Mouse (Mus musculus) forebrain, postnatal 0 days (tissue): Measurements from ENCODE around the gene Pla2g12a. TPM values are rescaled to one million over a fixed set of nuclear protein-coding genes. Genes with fewer than 3 reads are reported as not detected.
A peak's percentile ranks its signal among the peaks of the same experiment; 100 is the strongest.

Experiments used
- ATAC-seq: fragments of 200-750 bp; cut with Nextera tagmentation; 2 replicates; pipeline ENCODE4 v1.8.0; 2017; ENCODE audit warnings: mild to moderate bottlenecking, moderate library complexity
- DNase-seq: peaks from one replicate; pipeline ENCODE4 v3.0.0-alpha.2; 2015
- H3K27ac ChIP-seq: fragments of 300-500 bp; sonication (generic); 2 replicates; pipeline ENCODE4 v1.5.1; 2014; ENCODE audit warnings: low read depth, mild to moderate bottlenecking, antibody characterized with exemption, low read length, moderate library complexity, mixed read lengths
- H3K27me3 ChIP-seq: fragments of 300-500 bp; sonication (generic); 2 replicates; pipeline ENCODE4 v1.6.1; 2014; ENCODE audit warnings: mild to moderate bottlenecking, low read length, mixed read lengths; ENCODE audit not compliant: insufficient read depth
- H3K36me3 ChIP-seq: fragments of 300-500 bp; sonication (generic); 2 replicates; pipeline ENCODE4 v1.6.1; 2014; ENCODE audit warnings: mild to moderate bottlenecking, moderate library complexity; ENCODE audit not compliant: insufficient read depth
- H3K4me1 ChIP-seq: fragments of 300-500 bp; sonication (generic); 2 replicates; pipeline ENCODE4 v1.6.1; 2014; ENCODE audit warnings: antibody characterized with exemption; ENCODE audit not compliant: insufficient read depth
- H3K4me2 ChIP-seq: fragments of 300-500 bp; sonication (generic); 2 replicates; pipeline ENCODE4 v1.6.1; 2014; ENCODE audit warnings: low read depth, mild to moderate bottlenecking, moderate library complexity
- H3K4me3 ChIP-seq: fragments of 300-500 bp; sonication (generic); 2 replicates; pipeline ENCODE4 v1.5.1; 2014; ENCODE audit warnings: low read depth, low read length, mixed read lengths
- H3K9ac ChIP-seq: fragments of 300-500 bp; sonication (generic); 2 replicates; pipeline ENCODE4 v1.6.1; 2014; ENCODE audit warnings: mild to moderate bottlenecking
- H3K9me3 ChIP-seq: fragments of 300-500 bp; sonication (generic); 2 replicates; pipeline ENCODE4 v1.6.1; 2016; ENCODE audit warnings: low read length
- CTCF ChIP-seq: sonication (generic); IDR thresholded peaks from 2 replicates; pipeline ENCODE4 v1.5.1; 2016; ENCODE audit warnings: antibody characterized with exemption, control low read depth, low read depth
- WGBS: fragments of 180-500 bp; shearing (Covaris S2); extraction: QIAGEN DNeasy Blood & Tissue Kit; methylation state at CpG from one replicate; pipeline ENCODE4 v1.1.7; 2014; 5-methylcytosine and 5-hydroxymethylcytosine counted together
- polyA plus RNA-seq: library from polyadenylated mRNA; unstranded; fragments of >200 nt; fragmentation: Nextera tagmentation; extraction: Ambion mirVana; gene quantifications from 2 replicates; pipeline ENCODE4 v1.2.1, GENCODE M21; 2015
- total RNA-seq: library from RNA; depleted of rRNA; stranded (reverse); fragments of >200 nt; gene quantifications from 2 replicates; pipeline ENCODE4 v1.2.3, GENCODE M21; 2014

Gene Pla2g12a
- total and polyA plus RNA-seq, 2 experiments from 2014 or later = 28.4 to 55.3 TPM

GRCm38 (mm10) chr3:129913241-129913640, 34.8 kb downstream of the Pla2g12a start:
- no peak overlapping the region for H3K9ac ChIP-seq
- no peak for TF ChIP-seq CTCF
- no peak overlapping the region for H3K4me2 ChIP-seq
- no peaks in the 10 kb centered on the region for H3K27me3 ChIP-seq
- no peaks in the 10 kb centered on the region for H3K4me1 ChIP-seq
- no peak overlapping the region for H3K27ac ChIP-seq
- no peaks in the 10 kb centered on the region for H3K9me3 ChIP-seq
- no peak for ATAC-seq
- WGBS = 89% methylated on average over 13 of the region's 13 CpGs
- DNase-seq = no peak
- no peak overlapping the region for H3K4me3 ChIP-seq
- H3K36me3 ChIP-seq = peaks cover 15% of the 10 kb centered on the region

- Histone ChIP-seq H3K4me2 (no peak overlapping the region), H3K27me3 (no peaks in the 10 kb centered on the region), H3K27ac (no peak overlapping the region), H3K36me3 (no peaks in the 10 kb centered on the region), H3K4me3 (no peak overlapping the region), H3K4me1 (no peaks in the 10 kb centered on the region), H3K9me3 (no peaks in the 10 kb centered on the region), H3K9ac (no peak overlapping the region)
- DNase-seq (no peak), ATAC-seq (no peak)
- 83% methylated on average over 3 of the region's 3 CpGs for WGBS
- no peak for TF ChIP-seq CTCF
These were observed 39.0 kb downstream of the Pla2g12a start for GRCm38 (mm10) chr3:129917424-129917823.

- Histone ChIP-seq H3K9ac (no peak overlapping the region), H3K27me3 (no peaks in the 10 kb centered on the region), H3K4me1 (no peaks in the 10 kb centered on the region), H3K4me2 (no peak overlapping the region), H3K9me3 (no peaks in the 10 kb centered on the region), H3K36me3 (no peaks in the 10 kb centered on the region), H3K4me3 (no peak overlapping the region), H3K27ac (no peak overlapping the region)
- TF ChIP-seq CTCF = peak; percentile 77
- peak; percentile 91 for ATAC-seq
- 13% methylated on average over 13 of the region's 13 CpGs for WGBS
- peak; percentile 80 for DNase-seq
These were observed 40.0 kb downstream of the Pla2g12a start for GRCm38 (mm10) chr3:129918434-129918833.

GRCm38 (mm10) chr3:129923581-129923980, 45.2 kb downstream of the Pla2g12a start:
- H3K4me1 ChIP-seq = no peaks in the 10 kb centered on the region
- H3K4me3 ChIP-seq = no peak overlapping the region
- no peak overlapping the region for H3K9ac ChIP-seq
- ATAC-seq (no peak), DNase-seq (no peak)
- H3K4me2 ChIP-seq = no peak overlapping the region
- WGBS = 95% methylated on average over 7 of the region's 7 CpGs
- H3K36me3 ChIP-seq = no peaks in the 10 kb centered on the region
- no peak for TF ChIP-seq CTCF
- no peaks in the 10 kb centered on the region for H3K27me3 ChIP-seq
- no peak overlapping the region for H3K27ac ChIP-seq
- no peaks in the 10 kb centered on the region for H3K9me3 ChIP-seq

GRCm38 (mm10) chr3:129925861-129926260, 47.5 kb downstream of the Pla2g12a start:
- DNase-seq = no peak
- WGBS = 97% methylated on average over 3 of the region's 3 CpGs
- Histone ChIP-seq H3K36me3 (no peaks in the 10 kb centered on the region), H3K27ac (no peak overlapping the region), H3K27me3 (no peaks in the 10 kb centered on the region), H3K4me2 (no peak overlapping the region), H3K4me1 (no peaks in the 10 kb centered on the region), H3K9me3 (no peaks in the 10 kb centered on the region), H3K9ac (no peak overlapping the region), H3K4me3 (no peak overlapping the region)
- TF ChIP-seq CTCF = no peak
- no peak for ATAC-seq

GRCm38 (mm10) chr3:129930213-129930778, 51.9 kb downstream of the Pla2g12a start:
- 78% methylated on average over 6 of the region's 6 CpGs for whole genome bisulfite sequencing
- TF ChIP-seq CTCF = no peak
- no peak overlapping the region for H3K27ac ChIP-seq

GRCm38 (mm10) chr3:129932443-129932842, 54.0 kb downstream of the Pla2g12a start:
- no peak overlapping the region for H3K27ac ChIP-seq
- peak; percentile 51 for TF ChIP-seq CTCF
- WGBS = 52% methylated on average over 4 of the region's 4 CpGs

More at GRCm38 (mm10) chr3:129930213-129930778, 51.9 kb downstream of the Pla2g12a start:
- Histone ChIP-seq H3K27me3 (no peaks in the 10 kb centered on the region), H3K4me3 (no peak overlapping the region), H3K4me2 (no peak overlapping the region), H3K4me1 (no peaks in the 10 kb centered on the region), H3K9ac (no peak overlapping the region), H3K36me3 (no peaks in the 10 kb centered on the region), H3K9me3 (no peaks in the 10 kb centered on the region)
- DNase-seq (no peak), ATAC-seq (no peak)

GRCm38 (mm10) chr3:129936561-129936960, 58.2 kb downstream of the Pla2g12a start:
- H3K27ac ChIP-seq = no peak overlapping the region
- no peaks in the 10 kb centered on the region for H3K36me3 ChIP-seq
- no peak overlapping the region for H3K9ac ChIP-seq
- no peaks in the 10 kb centered on the region for H3K4me1 ChIP-seq
- DNase-seq (no peak), ATAC-seq (no peak)
- no peak for TF ChIP-seq CTCF
- H3K9me3 ChIP-seq = no peaks in the 10 kb centered on the region
- WGBS = 24% methylated on average over 9 of the region's 9 CpGs
- H3K4me3 ChIP-seq = no peak overlapping the region
- no peak overlapping the region for H3K4me2 ChIP-seq
- no peaks in the 10 kb centered on the region for H3K27me3 ChIP-seq

More at GRCm38 (mm10) chr3:129932443-129932842, 54.0 kb downstream of the Pla2g12a start:
- no peaks in the 10 kb centered on the region for H3K4me1 ChIP-seq
- no peaks in the 10 kb centered on the region for H3K9me3 ChIP-seq
- no peaks in the 10 kb centered on the region for H3K27me3 ChIP-seq
- H3K4me2 ChIP-seq = no peak overlapping the region
- no peak overlapping the region for H3K9ac ChIP-seq
- H3K4me3 ChIP-seq = no peak overlapping the region
- no peak for ATAC-seq
- no peak for DNase-seq
- H3K36me3 ChIP-seq = no peaks in the 10 kb centered on the region
